Comparison of ENCODE assay signal across 27 mouse cellular contexts in genomic region chr3:137550708-137551107, GRCm38 (mm10).
"Had no signal": no experiment of that assay in that cellular context is flagged by ENCODE, and none has a peak within 500 bp of the region (broad histone marks: within the 10 kb centered on the region; RNA-seq: fewer than 3 reads in every experiment).

No protein-coding gene starts in this region.

- H3K4me3 ChIP-seq: gastrocnemius, adult 2 months; heart, embryonic 10.5 days; heart, embryonic 12.5 days; hindbrain, embryonic 10.5 days; hindbrain, embryonic 12.5 days; intestine, embryonic 15.5 days; kidney, embryonic 15.5 days; limb, embryonic 13.5 days; limb, embryonic 15.5 days; liver, embryonic 12.5 days had no signal

- H3K4me1 ChIP-seq: intestine, embryonic 15.5 days; liver, embryonic 12.5 days had no signal

- ATAC-seq: hindbrain, embryonic 16.5 days; inflammation-experienced regulatory T-cells, adult 6 months; intestine, embryonic 15.5 days; intestine, postnatal 0 days; liver, embryonic 12.5 days had no signal

- H3K36me3 ChIP-seq: heart, embryonic 10.5 days; heart, embryonic 12.5 days; hindbrain, embryonic 10.5 days; hindbrain, embryonic 12.5 days; intestine, embryonic 15.5 days; kidney, embryonic 15.5 days; limb, embryonic 13.5 days; limb, embryonic 15.5 days; liver, embryonic 12.5 days had no signal

- H3K27me3 ChIP-seq: heart, embryonic 12.5 days; intestine, embryonic 15.5 days; kidney, embryonic 15.5 days; limb, embryonic 15.5 days; liver, embryonic 12.5 days had no signal

- DNase-seq: gastrocnemius, adult 2 months; gastrocnemius, postnatal 10 days; gastrocnemius, postnatal 25 days; heart, adult 18-20 months; heart, postnatal 10 days; heart, postnatal 4 days; kidney, adult 18-20 months; kidney, adult 9 months; kidney, postnatal 14 days; kidney, postnatal 36 days; layer of hippocampus, adult 9-11 months; layer of hippocampus, postnatal 36 days; left cerebral cortex, postnatal 4 days had no signal

- H3K27ac ChIP-seq: gastrocnemius, adult 2 months; heart, embryonic 10.5 days; hindbrain, embryonic 10.5 days; hindbrain, embryonic 12.5 days; hindbrain, embryonic 14.5 days; intestine, embryonic 15.5 days; limb, embryonic 13.5 days; limb, embryonic 15.5 days; liver, embryonic 12.5 days; liver, embryonic 14.5 days had no signal
